In the genomic region with DNA sequence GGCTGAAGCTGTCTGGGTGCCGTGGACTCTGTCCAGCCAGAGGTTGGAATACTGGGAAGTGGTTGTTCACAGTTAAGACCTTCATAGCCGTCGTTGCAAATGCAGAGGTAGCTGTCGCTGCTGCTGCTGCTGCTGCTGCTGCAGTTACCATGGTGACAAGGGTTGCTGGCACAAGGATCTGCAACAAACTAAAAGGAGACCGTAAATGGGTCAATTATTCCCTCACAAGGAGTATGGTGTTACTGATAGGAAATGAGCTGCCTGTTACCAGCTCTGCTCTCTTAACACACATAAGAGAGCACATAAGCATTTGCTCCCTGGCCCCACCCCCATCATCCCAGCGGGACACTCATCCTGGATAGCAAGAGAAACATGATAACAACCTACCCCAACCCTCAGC, we compare ENCODE assay signal across 11 mouse cellular contexts.
DNase-seq lines count a peak whose midpoint lies in the region; TF ChIP-seq lines count a peak whose summit lies in the region.
"Had no signal": no experiment of that assay in that cellular context is flagged by ENCODE, and none has a peak within 500 bp of the region (broad histone marks: within the 10 kb centered on the region; RNA-seq: fewer than 3 reads in every experiment).

No protein-coding gene starts in this region.

- TF ChIP-seq CTCF in testis, adult 2 months (IDR thresholded peaks at IDR 0.05; ENCODE audit: control insufficient read depth, insufficient read depth, insufficient replicate concordance, low read depth, low read length), result no peak

- TF ChIP-seq POLR2A in testis, adult 2 months (IDR thresholded peaks at IDR 0.05; ENCODE audit: control insufficient read depth, low read depth, low read length), result no peak

- H3K27ac ChIP-seq in testis, adult 2 months (ENCODE audit: control insufficient read depth, insufficient read depth, low read depth, low read length), result no peak overlapping the region
- no peak overlapping the region for H3K27ac ChIP-seq in midbrain, embryonic 10.5 days (replicated peaks)
- H3K27ac ChIP-seq: embryonic facial prominence, embryonic 15.5 days; limb, embryonic 15.5 days had no signal

- DNase-seq in cerebellum, postnatal 10 days, result peak; percentile 15 to 46
- DNase-seq in cerebellum, postnatal 4 days (ENCODE audit: low spot score in 2 of 2), result no peak
- no peak for DNase-seq in testis, postnatal 14 days (ENCODE audit: low spot score)
- peak; percentile 43 for DNase-seq in midbrain, embryonic 10.5 days (ENCODE audit: low spot score)
- DNase-seq in urinary bladder, postnatal 25 days (ENCODE audit: low spot score), result no peak
- DNase-seq in kidney, postnatal 25 days, result no peak
- no peak for DNase-seq in urinary bladder, adult 2 months (ENCODE audit: low spot score)
- DNase-seq: heart, adult 18-20 months had no signal

- no peaks in the 10 kb centered on the region for H3K36me3 ChIP-seq in testis, adult 2 months (ENCODE audit: control insufficient read depth, insufficient read depth, low read length)
- no peaks in the 10 kb centered on the region for H3K36me3 ChIP-seq in midbrain, embryonic 10.5 days
- H3K36me3 ChIP-seq: embryonic facial prominence, embryonic 15.5 days; limb, embryonic 15.5 days had no signal

- H3K4me1 ChIP-seq in testis, adult 2 months (ENCODE audit: control insufficient read depth, insufficient read depth, low read length), result no peaks in the 10 kb centered on the region; the same call in 1 of the 2 replicates
- peaks cover 31% of the 10 kb centered on the region for H3K4me1 ChIP-seq in midbrain, embryonic 10.5 days
- H3K4me1 ChIP-seq: embryonic facial prominence, embryonic 15.5 days had no signal

- H3K4me3 ChIP-seq in testis, adult 2 months (ENCODE audit: control insufficient read depth, low read depth, low read length), result peak overlapping the region; percentile 46
- peak overlapping the region; percentile 16; the same call in 1 of the 2 replicates for H3K4me3 ChIP-seq in midbrain, embryonic 10.5 days
- H3K4me3 ChIP-seq: embryonic facial prominence, embryonic 15.5 days; limb, embryonic 15.5 days had no signal

- no peaks in the 10 kb centered on the region for H3K9me3 ChIP-seq in midbrain, embryonic 10.5 days (replicated peaks)
- H3K9me3 ChIP-seq: embryonic facial prominence, embryonic 15.5 days; limb, embryonic 15.5 days had no signal

- H3K27me3 ChIP-seq in testis, adult 2 months (ENCODE audit: control insufficient read depth, insufficient read depth, low read length), result no peaks in the 10 kb centered on the region
- H3K27me3 ChIP-seq in midbrain, embryonic 10.5 days (ENCODE audit: low read depth, poor library complexity, severe bottlenecking), result no peaks in the 10 kb centered on the region
- H3K27me3 ChIP-seq: embryonic facial prominence, embryonic 15.5 days had no signal

- 15% methylated on average over 6 of the region's 6 CpGs for WGBS in midbrain, embryonic 10.5 days

Comparison
In these comparisons a context has a peak if more than half of its experiments do, and no peak if none do; other contexts are left out.
1. DNase-seq: peak in cerebellum, postnatal 10 days (2 of 2) and midbrain, embryonic 10.5 days (single experiment); none in cerebellum, postnatal 4 days (0 of 2), testis, postnatal 14 days (single experiment), urinary bladder, postnatal 25 days (single experiment), kidney, postnatal 25 days (0 of 2) and urinary bladder, adult 2 months (single experiment).